Mouse (Mus musculus) frontal cortex, adult 2 months (tissue): ENCODE measurements around the gene Defb20. TPM values are rescaled to one million over a fixed set of nuclear protein-coding genes. Genes with fewer than 3 reads are reported as not detected.
"Not testable (repeated sequence)": the region's sequence is repeated elsewhere in the genome, so short reads cannot be mapped to it uniquely, and the experiment has no call there.

ENCODE experiments used
- DNase-seq, 2 experiments: peaks; one replicate each; pipeline ENCODE4 v3.0.0; 2022; ENCODE audit warnings: low spot score in 1 of 2; ENCODE audit errors: extremely low spot score in 1 of 2
- polyA plus RNA-seq: library from polyadenylated mRNA; depleted of rRNA; stranded (reverse); fragments of >200 nt; gene quantifications from 2 replicates; pipeline ENCODE4 v1.2.3, GENCODE M21; 2012; rRNA removed

Defb20 gene
- 0.20 TPM in 1 of 2 replicates, not detected in the other for polyA plus RNA-seq

DNA sequence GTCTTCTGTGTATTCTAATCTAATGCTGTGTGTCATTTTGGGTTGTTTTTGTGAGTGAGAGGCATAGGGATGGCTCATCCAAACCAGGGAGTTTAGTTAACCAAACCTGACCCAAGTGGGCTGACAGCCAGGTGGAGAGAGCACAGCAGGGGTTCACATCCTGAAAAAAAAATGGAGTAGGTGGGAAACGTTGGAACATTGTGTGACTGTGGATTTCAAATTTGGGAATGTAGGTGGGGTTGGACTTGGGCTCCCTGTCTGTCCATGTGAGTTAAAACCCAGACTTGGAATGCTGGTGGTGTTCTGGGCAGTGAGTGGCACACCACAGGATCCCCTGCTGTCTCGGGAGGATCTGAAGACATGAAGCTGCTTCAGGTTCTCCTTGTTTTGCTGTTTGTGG is at the start of gene Defb20:
TSS of gene Defb20 (plus strand) at position 301 of the 400 bp plus-strand sequence.
- DNase-seq, result no peak

DNA sequence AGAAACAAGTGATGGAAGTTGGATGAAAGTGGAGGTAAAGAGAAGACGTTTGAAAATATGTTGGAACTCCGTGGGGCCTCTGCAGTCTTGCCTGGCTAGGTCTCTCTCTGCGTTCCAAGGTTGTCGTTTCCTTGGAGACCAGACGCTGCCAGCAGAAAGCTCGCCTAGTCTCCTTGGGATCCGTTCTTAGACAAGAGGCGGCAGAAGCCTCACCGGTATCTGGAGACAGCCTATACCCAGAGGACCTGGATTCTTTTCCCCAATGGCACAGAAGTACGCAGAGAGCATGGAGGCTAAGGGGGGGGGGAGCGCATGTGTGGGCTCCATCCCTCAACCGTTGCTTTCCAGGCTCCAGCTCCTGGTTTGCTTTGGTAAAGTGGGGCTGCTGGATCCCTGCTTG is 49.4 kb upstream of the Defb20 start:
- DNase-seq, result peak in 1 of 2 experiments; percentile 68

DNA sequence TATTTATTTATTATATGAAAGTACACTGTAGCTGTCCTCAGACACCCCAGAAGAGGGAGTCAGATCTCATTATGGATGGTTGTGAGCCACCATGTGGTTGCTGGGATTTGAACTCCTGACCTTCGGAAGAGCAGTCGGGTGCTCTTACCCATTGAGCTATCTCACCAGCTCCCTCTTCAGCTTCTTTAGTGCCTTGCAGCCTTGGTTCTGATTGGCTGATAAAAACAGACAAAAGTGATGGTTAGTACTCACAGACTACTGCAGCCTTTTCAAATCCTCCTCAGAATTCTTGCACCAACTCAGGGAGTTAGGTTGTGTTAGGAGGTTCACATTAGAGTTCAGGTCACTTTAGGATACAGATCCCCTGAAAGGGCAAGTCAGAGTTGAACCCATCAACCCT is 48.4 kb upstream of the Defb20 start:
- DNase-seq, result not testable (repeated sequence)

GRCm38 (mm10) chr2:152436405-152436901 is 40.4 kb upstream of the Defb20 start:
- no peak for DNase-seq

DNA sequence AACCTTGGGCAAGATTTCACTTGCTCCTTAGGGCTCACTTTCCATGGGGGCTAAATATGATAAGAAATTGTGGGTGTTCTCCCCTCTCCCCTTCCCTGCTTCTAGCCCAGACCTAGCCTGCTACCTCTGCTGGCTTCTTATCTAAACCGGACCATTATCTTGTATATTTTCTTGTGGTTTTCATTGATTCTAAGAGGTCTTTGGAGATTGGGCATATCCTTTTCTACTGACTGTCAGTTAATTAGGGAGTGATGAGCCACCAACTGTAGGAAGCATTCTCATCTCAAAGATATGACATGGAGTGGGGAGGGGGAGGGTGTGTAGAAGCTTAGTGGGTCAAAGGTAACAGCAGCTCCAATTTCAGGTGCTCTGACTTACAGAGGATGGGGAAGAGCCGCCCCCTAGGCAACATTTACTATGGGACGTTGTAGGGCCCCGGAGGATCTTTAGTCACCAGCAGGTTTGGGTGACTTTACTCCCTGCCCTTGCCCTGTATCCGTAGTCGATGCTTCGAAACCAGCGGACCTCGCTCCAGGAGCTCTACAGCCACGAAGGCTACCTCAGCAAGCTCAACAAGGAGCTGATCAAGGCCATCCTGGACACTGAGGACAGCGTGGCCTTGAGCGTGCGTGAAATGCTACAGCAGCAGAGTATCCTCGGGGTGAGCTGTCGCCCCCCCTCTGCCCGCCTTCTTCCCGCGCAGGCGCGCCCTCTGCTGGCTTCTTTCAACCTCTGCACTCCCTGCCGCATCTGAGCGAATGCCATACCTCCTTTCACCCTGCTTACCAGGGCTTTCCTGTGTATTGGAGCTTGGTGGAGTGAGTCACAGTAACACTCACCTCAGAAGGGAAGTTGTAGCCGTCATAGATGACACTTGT is 39.6 kb upstream of the Defb20 start:
- DNase-seq, result peak; percentile 50 to 91

DNA sequence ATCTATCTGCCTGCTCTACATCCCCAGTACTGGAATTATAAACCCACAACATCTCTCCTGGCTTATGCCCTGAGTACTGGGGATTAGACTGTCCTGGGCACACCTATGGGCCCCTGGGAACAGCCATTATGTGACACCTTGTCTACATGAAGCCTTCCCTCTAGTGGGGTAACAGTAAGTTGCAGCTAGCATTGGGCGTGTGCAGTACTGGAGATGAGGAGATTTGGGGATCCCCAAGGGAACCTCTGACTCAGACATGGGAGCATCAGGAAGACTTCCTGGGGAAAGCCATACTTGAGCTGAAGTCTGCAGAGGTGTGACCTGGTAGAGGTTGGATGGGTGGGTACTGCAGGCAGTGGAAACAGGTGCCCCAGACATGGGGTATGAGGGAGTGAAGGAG is 37.9 kb upstream of the Defb20 start:
- DNase-seq, result no peak

- no peak for DNase-seq
Observed at GRCm38 (mm10) chr2:152439833-152440232, 37.0 kb upstream of the Defb20 start.

DNA sequence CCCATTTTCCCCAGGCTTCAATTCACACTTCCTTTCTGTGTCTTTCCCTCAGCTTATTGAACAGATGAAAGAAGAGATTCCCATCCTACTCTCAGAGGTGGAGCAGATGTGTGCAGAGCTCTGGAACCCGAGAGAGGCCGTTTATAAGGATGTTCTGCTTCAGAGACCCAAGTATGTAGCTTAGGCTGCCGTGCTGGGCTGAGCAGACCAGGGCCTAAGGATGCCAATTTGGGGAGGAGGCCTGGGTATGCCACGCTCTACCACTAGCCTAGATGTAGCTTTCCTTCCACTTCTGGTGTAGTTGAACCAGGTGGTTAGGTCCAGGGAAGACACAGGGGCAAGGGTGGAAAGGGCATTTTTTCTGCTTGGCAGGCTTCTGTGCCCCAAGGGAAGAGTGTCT is 34.5 kb upstream of the Defb20 start:
- DNase-seq, result no peak

- DNase-seq, result peak in 1 of 2 experiments; percentile 20
Observed at GRCm38 (mm10) chr2:152443281-152443680, 33.6 kb upstream of the Defb20 start.

DNA sequence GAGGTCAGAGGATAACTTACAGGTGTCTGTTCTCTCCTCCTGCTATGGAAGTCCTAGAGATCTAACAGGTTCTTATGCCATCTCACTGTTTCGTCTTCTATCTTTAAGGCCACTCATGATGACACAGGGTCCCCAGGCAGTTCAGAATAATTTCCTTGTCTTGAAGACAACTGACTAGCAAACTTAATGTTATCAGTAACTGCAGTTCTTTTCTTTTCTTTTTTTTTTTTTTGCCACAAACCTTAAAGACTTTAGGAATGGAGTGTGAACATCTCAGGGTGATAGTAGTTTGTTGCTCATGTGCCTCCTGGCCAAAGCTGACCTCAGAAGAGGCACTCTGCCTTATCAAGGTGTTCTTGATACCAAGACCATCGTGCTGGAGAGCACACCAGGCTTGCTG is 30.2 kb upstream of the Defb20 start:
- no peak for DNase-seq

DNA sequence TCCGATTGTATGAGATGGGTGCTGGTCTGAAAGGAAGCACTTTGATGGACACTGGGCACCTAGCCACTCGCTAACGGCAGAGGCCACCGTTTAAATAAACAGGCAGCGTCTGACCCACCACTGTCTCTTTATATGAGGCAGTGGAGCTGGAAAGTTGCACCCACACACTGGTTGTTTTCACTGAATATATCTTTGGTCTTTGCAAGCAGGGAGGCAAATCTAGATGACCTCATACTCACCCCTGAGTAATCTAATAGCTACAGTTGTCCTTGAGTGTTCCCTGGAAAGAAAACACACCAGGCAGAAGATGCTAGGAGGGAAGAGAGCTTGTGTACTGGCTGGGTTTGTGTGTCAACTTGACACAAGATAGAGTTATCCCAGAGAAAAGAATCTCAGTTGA is 29.4 kb upstream of the Defb20 start:
- no peak for DNase-seq

GRCm38 (mm10) chr2:152450241-152450640 is 26.6 kb upstream of the Defb20 start:
- DNase-seq, result peak in 1 of 2 experiments; percentile 88

- no peak for DNase-seq
Observed at GRCm38 (mm10) chr2:152452101-152452781, 24.6 kb upstream of the Defb20 start.

GRCm38 (mm10) chr2:152459241-152459640 is 17.6 kb upstream of the Defb20 start:
- DNase-seq, result no peak

GRCm38 (mm10) chr2:152464570-152465150 is 12.2 kb upstream of the Defb20 start, which contains the start of gene Defb23:
Defb23 (minus strand) TSS chr2:152464620.
- no peak for DNase-seq

DNA sequence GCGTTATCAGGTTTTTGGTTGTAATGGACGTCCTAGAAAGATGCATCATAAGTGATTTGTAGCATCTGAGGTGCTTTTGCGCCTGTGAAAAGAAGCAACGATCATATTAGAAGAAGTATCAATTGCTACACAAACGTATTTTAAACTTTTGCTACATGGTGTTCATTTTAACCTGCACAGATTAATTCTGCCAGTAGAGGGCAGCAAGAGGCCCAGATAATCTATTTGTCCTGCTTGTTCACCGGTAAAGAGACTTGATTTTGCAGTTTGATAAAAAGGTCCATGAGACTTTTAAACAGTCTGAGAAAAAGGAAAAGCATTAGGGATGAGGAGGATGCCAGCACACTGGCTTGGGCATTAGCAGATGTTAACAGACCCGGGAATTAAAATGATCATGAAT is 5.9 kb upstream of the Defb20 start:
- peak in 1 of 2 experiments; percentile 84 for DNase-seq

- DNase-seq, result no peak
Observed at GRCm38 (mm10) chr2:152472434-152472833, 4.4 kb upstream of the Defb20 start.

DNA sequence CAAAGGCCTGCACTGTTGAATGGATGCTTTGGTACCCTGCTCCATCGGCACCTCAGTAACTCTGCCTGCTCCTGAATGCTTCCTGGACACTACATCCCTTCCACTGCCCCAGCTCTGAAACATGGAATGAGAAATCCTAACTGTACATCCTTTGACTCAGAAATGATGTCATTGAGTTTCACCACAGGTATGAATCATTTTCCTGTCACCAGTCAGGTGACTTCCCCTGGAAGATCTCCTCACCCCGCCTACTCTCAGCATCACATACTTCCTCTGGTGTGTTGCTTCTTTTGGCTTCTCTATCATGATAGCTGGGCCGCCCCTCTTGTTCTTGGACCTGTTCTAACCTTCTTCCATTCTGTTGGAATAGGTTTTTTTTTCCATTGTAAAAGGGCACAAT is 4.0 kb downstream of the Defb20 start:
- DNase-seq, result no peak

DNA sequence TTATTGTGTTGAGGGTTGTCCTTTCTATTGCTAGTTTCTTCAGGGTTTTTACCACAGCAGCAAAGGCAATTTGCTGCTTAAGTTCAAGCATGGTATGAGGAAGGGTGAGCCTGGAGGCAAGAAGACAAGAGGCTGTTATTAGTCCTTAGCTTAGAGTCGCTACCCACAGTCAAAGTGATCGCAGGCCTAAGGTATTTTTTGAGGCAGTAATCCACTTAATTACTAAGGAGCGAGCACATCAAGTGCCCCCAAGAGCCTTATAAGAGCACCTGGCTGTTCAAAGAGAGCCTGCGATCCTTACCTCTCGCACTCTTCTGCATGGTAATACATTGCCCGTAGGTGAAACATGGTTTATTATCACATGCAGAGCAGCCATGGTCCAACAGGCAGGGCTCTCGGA is 4.9 kb downstream of the Defb20 start:
- DNase-seq, result no peak

DNA sequence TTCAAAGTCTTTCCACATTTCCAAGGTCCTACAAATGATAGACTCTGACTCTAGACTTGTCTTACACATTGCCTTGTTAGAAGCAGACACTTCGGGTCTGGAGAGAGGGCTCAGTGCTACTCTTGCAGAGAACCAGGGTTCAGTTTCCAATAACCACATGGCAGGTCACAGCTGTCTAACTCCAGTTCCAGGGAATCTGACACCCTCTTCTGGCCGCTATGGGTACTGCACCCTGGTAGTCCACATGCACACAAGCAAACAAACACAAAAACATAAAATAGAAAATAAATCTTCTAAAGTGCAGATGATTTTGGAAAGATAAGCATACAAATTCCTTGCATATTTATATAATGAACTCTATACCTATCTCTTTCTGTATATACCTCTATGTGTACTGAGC is 10.2 kb downstream of the Defb20 start:
- DNase-seq, result no peak

DNA sequence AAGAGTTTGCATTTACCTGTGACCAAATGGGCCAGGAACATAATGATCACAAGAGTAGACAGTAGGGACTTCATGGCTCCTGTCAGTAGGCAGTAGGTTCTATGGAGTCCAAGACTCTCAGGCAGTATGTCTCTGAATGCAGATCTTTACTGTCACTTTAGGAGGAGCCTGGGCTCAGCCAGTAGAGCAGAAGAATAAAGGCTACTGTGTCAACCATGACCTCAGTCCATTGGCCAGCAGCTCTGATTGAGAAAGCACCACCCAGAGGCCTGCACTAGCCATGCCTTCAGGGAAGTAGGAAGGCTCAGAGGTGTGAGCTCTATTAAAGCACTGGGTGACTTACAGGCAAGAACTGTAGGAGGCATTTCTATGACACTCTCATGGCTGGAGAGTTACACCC is 13.2 kb downstream of the Defb20 start, which contains the start of gene Defb22:
TSS of gene Defb22 (minus strand) at position 101 of the 400 bp plus-strand sequence.
- no peak for DNase-seq
